Mouse (Mus musculus) heart, embryonic 11.5 days (tissue): ENCODE measurements at regions not wholly inside any gene's neighbourhood (a gene's known extent, or its start where the extent isn't known, plus 50 kb on each side); places are given as distances from the start of the nearest gene placed in this dataset.

Experiments used
- ATAC-seq: fragments of 200-750 bp; cut with Nextera tagmentation; replicated peaks from 2 replicates; pipeline ENCODE4 v1.8.0; 2017; ENCODE audit warnings: moderate library complexity; ENCODE audit not compliant: insufficient number of reproducible peaks, low FRiP score, low TSS enrichment
- H3K27ac ChIP-seq: fragments of 300-500 bp; sonication (generic); 2 replicates; pipeline ENCODE4 v1.5.1; 2014; ENCODE audit warnings: mild to moderate bottlenecking, low read depth, low read length
- H3K27me3 ChIP-seq: fragments of 300-500 bp; sonication (generic); 2 replicates; pipeline ENCODE4 v1.6.1; 2014; ENCODE audit warnings: mild to moderate bottlenecking, low read length, mixed read lengths; ENCODE audit not compliant: control insufficient read depth, insufficient read depth
- H3K36me3 ChIP-seq: fragments of 300-500 bp; sonication (generic); 2 replicates; pipeline ENCODE4 v1.6.1; 2014; ENCODE audit warnings: mild to moderate bottlenecking, low read length, moderate library complexity, mixed read lengths; ENCODE audit not compliant: control insufficient read depth, insufficient read depth
- H3K4me1 ChIP-seq: fragments of 300-500 bp; sonication (generic); 2 replicates; pipeline ENCODE4 v1.6.1; 2014; ENCODE audit warnings: low read length; ENCODE audit not compliant: control insufficient read depth, insufficient read depth
- H3K4me2 ChIP-seq: fragments of 300-500 bp; sonication (generic); 2 replicates; pipeline ENCODE4 v1.6.1; 2014; ENCODE audit warnings: mild to moderate bottlenecking, moderate library complexity
- H3K4me3 ChIP-seq: fragments of 300-500 bp; sonication (generic); 2 replicates; pipeline ENCODE4 v1.5.1; 2014; ENCODE audit warnings: low read depth, low read length
- H3K9ac ChIP-seq: fragments of 300-500 bp; sonication (generic); 2 replicates; pipeline ENCODE4 v1.6.1; 2014; ENCODE audit warnings: mild to moderate bottlenecking, low read depth, low read length, moderate library complexity
- H3K9me3 ChIP-seq: fragments of 300-500 bp; sonication (generic); replicated peaks from 2 replicates; pipeline ENCODE4 v1.6.1; 2016; ENCODE audit warnings: low read length; ENCODE audit not compliant: control insufficient read depth
- WGBS: fragments of 180-500 bp; shearing (Covaris S2); extraction: QIAGEN DNeasy Blood & Tissue Kit; methylation state at CpG from one replicate; pipeline ENCODE4 v1.1.7; 2014; ENCODE audit not compliant: insufficient replicate concordance; 5-methylcytosine and 5-hydroxymethylcytosine counted together

DNA sequence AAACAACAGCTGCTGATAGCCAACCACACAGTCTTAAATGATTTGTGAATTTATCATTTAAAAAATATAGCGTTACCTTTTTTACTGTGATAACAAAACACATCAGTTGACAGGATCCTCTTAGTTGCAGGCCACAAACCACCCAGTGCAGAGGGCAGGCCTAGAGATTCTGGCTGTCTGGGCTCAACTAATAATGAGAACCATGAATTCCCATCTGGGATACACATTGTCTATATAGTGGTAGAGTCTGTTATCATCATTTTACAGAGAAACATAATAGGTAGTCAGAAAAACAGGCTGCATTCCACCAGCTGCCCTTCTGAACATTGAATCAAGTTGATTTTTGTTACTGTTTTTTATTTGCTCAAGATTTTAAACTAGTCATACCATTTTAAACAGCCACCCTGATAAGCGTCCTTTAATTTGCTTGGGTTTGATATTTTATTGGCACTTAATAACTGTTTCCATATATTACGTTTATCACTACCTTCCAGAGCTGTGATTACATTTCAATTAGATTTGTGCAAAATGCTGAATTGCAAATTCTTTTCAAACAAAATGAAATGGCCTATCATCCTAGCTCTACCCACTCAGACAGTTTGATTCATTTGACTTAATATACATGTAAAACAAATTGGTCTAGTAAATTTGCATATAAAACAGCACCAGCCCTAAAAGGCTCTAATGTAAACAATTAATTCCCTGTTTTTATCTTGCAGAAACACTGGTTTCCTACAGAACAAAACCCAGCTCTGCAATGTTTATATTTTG, 144.2 kb upstream of the Adam34 start:
- no peak for ATAC-seq
- no peak overlapping the region for H3K9ac ChIP-seq

More for the DNA sequence above, 144.2 kb upstream of the Adam34 start:
- Histone ChIP-seq H3K4me2 (no peak overlapping the region), H3K27me3 (no peaks in the 10 kb centered on the region), H3K36me3 (no peaks in the 10 kb centered on the region), H3K4me1 (no peaks in the 10 kb centered on the region), H3K9me3 (no peaks in the 10 kb centered on the region), H3K4me3 (no peak overlapping the region), H3K27ac (no peak overlapping the region)
- WGBS: 77% methylated on average over 3 of the region's 3 CpGs
